Mouse (Mus musculus): ENCODE results near the gene Kif6.

DNA sequence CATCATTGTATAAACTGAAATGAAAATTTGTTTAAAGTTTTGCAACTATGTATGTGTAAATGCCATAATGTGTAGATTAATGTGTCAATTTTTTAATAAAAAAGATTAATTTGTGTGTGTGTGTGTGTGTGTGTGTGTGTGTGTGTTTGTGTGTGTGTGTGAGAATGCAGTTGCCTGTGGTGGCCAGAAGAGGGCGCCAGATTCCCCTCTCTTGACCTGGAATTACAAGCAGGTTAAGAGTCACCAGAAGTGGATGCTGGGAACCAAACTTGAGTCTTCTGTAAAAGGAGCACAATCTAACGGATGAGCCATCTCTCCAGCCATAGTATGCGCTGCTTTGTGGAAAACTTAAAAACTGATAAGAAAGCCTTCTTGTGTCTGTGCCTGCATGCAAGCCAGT, 121.4 kb downstream of the Kif6 start:
- TF ChIP-seq MAFK (IDR thresholded peaks at IDR 0.05; ENCODE audit: insufficient read depth, low read depth, low read length) (no peak), CHD2 (IDR thresholded peaks at IDR 0.05; ENCODE audit: low read depth, low read length) (no peak), ZNF384 (IDR thresholded peaks at IDR 0.05; ENCODE audit: low read depth, low read length) (no peak), HCFC1 (IDR thresholded peaks at IDR 0.05; ENCODE audit: borderline replicate concordance, insufficient read depth, low read length) (no peak)

All from ES-E14 (cell line).